Mouse (Mus musculus) thymus, adult 2 months (tissue): Measurements from ENCODE around the gene Pip5kl1.

Experiments
- CTCF ChIP-seq: fragments of 200-500 bp; IDR thresholded peaks from 2 replicates; pipeline ENCODE4 v1.5.1; 2012; ENCODE audit warnings: mild to moderate bottlenecking, control low read depth, low read length, moderate library complexity, borderline replicate concordance; ENCODE audit not compliant: control insufficient read depth, poor library complexity, insufficient read depth; ENCODE audit errors: extremely low read depth
- POLR2A ChIP-seq: fragments of 200-500 bp; IDR thresholded peaks from 2 replicates; pipeline ENCODE4 v1.6.1; 2012; ENCODE audit warnings: mild to moderate bottlenecking, low read length, control low read depth, moderate library complexity; ENCODE audit not compliant: control insufficient read depth, poor library complexity, insufficient read depth; ENCODE audit errors: extremely low read depth

GRCm38 (mm10) chr2:32530479-32530878 lies 44.1 kb upstream of the Pip5kl1 start:
- no peak for TF ChIP-seq POLR2A
- TF ChIP-seq CTCF = no peak
